Mouse (Mus musculus): ENCODE data around the gene Retreg1. TPM values are rescaled to one million over a fixed set of nuclear protein-coding genes. Genes with fewer than 3 reads are reported as not detected.

The Retreg1 gene
- polyA plus RNA-seq, 1 experiment from 2014 or later = 7.1 TPM

DNA sequence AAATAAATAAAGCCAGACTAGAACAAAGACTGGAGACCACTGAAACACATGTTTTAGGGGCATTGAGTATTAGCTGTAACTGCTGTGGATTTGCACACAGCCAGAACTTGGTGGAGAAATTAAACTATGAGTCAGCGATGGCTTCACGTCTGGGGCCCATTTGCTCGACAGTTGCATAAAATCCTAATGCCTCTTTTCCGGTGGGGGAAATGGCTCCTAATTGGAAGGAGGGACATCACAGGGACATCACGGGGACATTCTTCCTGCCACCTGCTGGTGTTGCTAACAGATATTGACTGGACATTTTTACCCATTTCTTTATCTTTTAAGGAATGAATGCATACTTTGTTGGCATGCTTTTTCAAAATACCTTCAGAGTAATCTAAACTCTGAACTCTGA, 26.1 kb downstream of the Retreg1 start:
- WGBS = 72% methylated on average over 5 of the region's 5 CpGs
- Histone ChIP-seq H3K36me3 (no peaks in the 10 kb centered on the region), H3K9me3 (no peaks in the 10 kb centered on the region), H3K4me1 (no peaks in the 10 kb centered on the region), H3K27me3 (replicated peaks) (no peaks in the 10 kb centered on the region), H3K27ac (no peak overlapping the region), H3K4me3 (no peak overlapping the region), H3K9ac (no peak overlapping the region), H3K4me2 (replicated peaks) (no peak overlapping the region)
- no peak for ATAC-seq (ENCODE audit: low FRiP score, low read depth)

DNA sequence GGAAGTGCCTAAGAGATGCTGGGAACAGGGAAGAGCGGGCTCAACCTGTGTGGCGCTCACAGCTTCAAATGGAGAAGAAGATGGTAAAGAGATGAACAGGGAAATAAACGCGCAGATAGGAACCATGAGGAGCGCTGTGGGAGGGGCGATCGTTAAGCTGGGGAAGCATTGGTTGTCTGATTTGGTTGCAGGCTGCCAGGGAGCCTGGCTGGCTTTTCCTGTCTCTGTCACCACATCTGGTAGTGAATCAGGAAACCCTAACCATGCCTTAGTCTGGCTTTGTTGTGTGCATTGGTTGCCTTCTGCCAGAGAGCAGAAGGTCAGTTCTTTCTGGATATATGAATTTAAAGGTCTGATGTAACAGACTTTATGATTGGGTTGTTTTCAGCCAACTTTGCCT, 28.5 kb downstream of the Retreg1 start:
- no peak for ATAC-seq (ENCODE audit: low FRiP score, low read depth)
- H3K9ac ChIP-seq = no peak overlapping the region
- H3K4me3 ChIP-seq = no peak overlapping the region
- no peak overlapping the region for H3K27ac ChIP-seq
- H3K27me3 ChIP-seq (replicated peaks) = no peaks in the 10 kb centered on the region
- WGBS = 89% methylated on average over 7 of the region's 7 CpGs
- no peaks in the 10 kb centered on the region for H3K4me1 ChIP-seq
- no peak overlapping the region for H3K4me2 ChIP-seq (replicated peaks)
- H3K9me3 ChIP-seq = no peaks in the 10 kb centered on the region
- no peaks in the 10 kb centered on the region for H3K36me3 ChIP-seq

DNA sequence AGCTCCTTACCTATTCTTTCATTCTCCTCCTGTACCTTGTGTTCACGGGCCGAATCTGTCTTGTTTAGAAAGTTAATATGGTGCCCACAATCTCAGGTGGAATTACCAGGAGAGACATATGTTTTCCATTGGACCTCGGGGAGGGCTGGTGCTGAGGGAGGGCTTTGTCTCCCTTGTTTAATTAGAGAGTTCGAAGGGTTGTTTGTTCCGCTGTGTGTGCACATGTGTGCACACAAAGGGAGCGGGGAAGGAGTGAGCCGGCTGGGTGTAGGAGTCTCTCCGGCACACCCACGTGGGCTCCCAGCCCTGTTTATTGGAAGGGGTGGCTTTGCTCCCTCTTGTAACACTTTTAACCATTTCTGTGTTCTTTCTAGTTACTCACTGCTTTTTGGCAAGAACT, 29.1 kb downstream of the Retreg1 start:
- Histone ChIP-seq H3K9me3 (no peaks in the 10 kb centered on the region), H3K4me2 (replicated peaks) (no peak overlapping the region), H3K4me1 (no peaks in the 10 kb centered on the region; the same call in 1 of the 2 replicates), H3K27me3 (replicated peaks) (no peaks in the 10 kb centered on the region), H3K36me3 (no peaks in the 10 kb centered on the region), H3K9ac (no peak overlapping the region), H3K27ac (no peak overlapping the region), H3K4me3 (no peak overlapping the region)
- WGBS = 65% methylated on average over 9 of the region's 9 CpGs
- no peak for ATAC-seq (ENCODE audit: low FRiP score, low read depth)

DNA sequence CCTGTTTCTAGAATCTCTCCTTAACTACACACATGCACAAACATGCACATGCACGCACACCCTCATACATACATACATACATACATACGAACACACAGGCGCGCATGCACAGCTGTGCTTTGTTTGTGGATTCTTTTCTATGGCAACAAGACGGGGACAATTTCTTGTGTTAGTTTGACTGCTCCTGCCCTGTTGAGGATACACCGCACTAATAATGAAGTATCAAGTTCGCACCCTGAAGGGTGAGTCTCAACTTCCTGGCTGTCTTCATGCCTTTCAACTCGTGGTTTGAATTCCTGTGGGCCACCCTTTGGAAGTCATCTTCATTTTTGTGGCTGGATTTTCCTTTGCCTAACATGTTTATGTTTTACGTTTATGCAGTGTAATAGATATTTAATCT, 29.7 kb downstream of the Retreg1 start:
- Histone ChIP-seq H3K9me3 (no peaks in the 10 kb centered on the region), H3K27ac (no peak overlapping the region), H3K4me3 (no peak overlapping the region), H3K9ac (no peak overlapping the region), H3K36me3 (no peaks in the 10 kb centered on the region), H3K27me3 (replicated peaks) (no peaks in the 10 kb centered on the region), H3K4me1 (peaks cover 5% of the 10 kb centered on the region; the same call in 1 of the 2 replicates), H3K4me2 (replicated peaks) (no peak overlapping the region)
- no peak for ATAC-seq (ENCODE audit: low FRiP score, low read depth)
- WGBS = 90% methylated on average over 9 of the region's 9 CpGs

DNA sequence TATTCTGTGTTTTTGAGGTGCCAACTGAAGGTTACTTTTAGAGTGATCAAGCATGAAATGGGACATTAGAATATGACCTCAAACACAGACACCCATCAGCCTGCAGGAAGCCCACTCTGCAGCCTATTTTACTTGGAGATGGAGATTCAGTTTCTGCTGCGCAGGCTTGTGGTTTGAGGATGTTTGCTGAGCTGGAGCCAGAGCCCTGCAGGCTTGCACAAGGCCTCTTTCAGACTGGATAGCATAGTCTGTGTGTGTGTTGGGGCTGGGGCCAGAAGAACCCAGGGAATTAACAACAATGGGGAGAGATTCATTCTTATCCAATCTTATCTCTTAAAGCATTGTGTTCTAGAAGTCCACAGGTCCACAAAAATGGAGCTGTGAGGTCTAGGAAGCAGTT, 30.6 kb downstream of the Retreg1 start:
- no peaks in the 10 kb centered on the region for H3K9me3 ChIP-seq
- H3K9ac ChIP-seq = no peak overlapping the region
- H3K4me3 ChIP-seq = no peak overlapping the region
- no peak overlapping the region for H3K4me2 ChIP-seq (replicated peaks)
- no peak overlapping the region for H3K27ac ChIP-seq
- peaks cover 9% of the 10 kb centered on the region for H3K4me1 ChIP-seq
- H3K27me3 ChIP-seq (replicated peaks) = no peaks in the 10 kb centered on the region
- 85% methylated on average over 1 of the region's 1 CpGs for WGBS
- no peaks in the 10 kb centered on the region for H3K36me3 ChIP-seq
- no peak for ATAC-seq (ENCODE audit: low FRiP score, low read depth)

DNA sequence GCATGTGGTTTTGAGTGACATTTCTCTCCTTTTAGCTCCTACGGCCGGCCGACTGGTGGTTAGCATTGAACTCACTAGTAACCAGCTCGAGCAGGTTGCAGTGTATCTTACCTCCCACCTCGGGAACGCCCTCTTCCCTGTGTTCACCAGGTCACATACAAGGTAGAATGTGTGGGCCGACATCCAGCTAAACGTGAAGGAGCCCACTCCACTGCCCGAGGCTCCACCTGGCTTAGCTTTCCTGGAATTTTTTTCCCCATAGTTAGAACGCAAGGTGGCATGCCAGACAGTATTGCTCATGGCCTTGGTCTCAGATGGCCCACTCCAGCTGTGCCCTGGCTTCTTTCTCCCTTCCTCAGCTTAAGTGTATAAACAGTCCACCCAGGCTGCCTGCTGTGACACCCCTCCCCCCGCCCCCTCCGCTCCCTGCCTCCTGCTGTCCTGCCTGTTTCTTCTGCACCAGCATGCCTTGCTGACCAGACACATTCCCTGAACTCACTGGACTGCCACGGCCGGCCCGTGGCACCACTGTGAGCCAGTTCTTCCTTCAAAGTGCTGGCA, 33.7 kb downstream of the Retreg1 start:
- Histone ChIP-seq H3K36me3 (no peaks in the 10 kb centered on the region), H3K4me2 (replicated peaks) (no peak overlapping the region), H3K4me3 (no peak overlapping the region), H3K27ac (no peak overlapping the region), H3K9ac (no peak overlapping the region), H3K4me1 (peaks cover 9% of the 10 kb centered on the region), H3K27me3 (replicated peaks) (no peaks in the 10 kb centered on the region), H3K9me3 (no peaks in the 10 kb centered on the region)
- no peak for ATAC-seq (ENCODE audit: low FRiP score, low read depth)
- 59% methylated on average over 15 of the region's 15 CpGs for WGBS

DNA sequence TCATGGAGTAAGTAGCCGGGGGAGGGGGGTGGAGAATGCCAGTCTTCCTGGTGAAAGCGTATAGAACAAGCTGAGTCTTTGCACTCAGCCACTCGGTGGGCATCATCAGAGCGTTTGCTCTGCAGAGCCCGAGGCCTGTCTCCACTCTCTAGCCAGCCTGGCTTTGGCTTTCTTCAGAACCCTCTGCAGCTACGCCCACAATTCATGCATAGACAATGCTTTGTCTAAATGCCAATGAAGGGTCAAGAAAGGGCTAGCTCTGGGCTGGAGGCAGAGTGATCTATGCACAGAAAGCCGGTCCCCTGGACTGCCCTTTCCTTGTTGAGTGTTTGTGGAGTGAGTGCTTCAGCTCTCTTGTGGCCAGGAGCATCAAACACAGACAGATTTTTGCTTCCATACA, 34.8 kb downstream of the Retreg1 start:
- H3K4me1 ChIP-seq = peaks cover 9% of the 10 kb centered on the region
- ATAC-seq (ENCODE audit: low FRiP score, low read depth) = no peak
- no peak overlapping the region for H3K4me3 ChIP-seq
- no peaks in the 10 kb centered on the region for H3K9me3 ChIP-seq
- WGBS = 24% methylated on average over 7 of the region's 7 CpGs
- H3K27ac ChIP-seq = no peak overlapping the region
- no peaks in the 10 kb centered on the region for H3K27me3 ChIP-seq (replicated peaks)
- H3K36me3 ChIP-seq = no peaks in the 10 kb centered on the region
- H3K9ac ChIP-seq = no peak overlapping the region
- H3K4me2 ChIP-seq (replicated peaks) = no peak overlapping the region

DNA sequence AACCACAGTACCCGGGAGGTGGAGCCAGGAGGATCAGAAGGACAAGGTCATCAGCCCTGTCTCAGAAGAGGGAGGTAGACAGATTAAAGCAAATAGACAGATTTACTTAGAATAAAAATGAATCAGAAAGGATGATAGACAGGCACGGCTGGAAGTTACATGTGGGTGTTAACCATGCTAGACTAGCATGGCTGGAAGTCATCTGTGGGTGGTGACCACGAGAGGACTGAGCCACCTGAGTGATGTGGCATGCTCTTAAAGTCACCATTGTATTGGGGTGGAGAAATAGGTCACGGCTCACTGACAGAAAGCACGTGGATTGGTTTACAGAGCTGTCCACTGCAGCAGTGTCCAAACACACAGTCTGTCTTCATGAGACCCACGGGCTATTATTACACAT, 36.2 kb downstream of the Retreg1 start:
- Histone ChIP-seq H3K27me3 (replicated peaks) (no peaks in the 10 kb centered on the region), H3K4me1 (peaks cover 9% of the 10 kb centered on the region), H3K4me3 (no peak overlapping the region), H3K4me2 (replicated peaks) (no peak overlapping the region), H3K27ac (no peak overlapping the region), H3K36me3 (no peaks in the 10 kb centered on the region), H3K9me3 (no peaks in the 10 kb centered on the region), H3K9ac (no peak overlapping the region)
- 78% methylated on average over 6 of the region's 6 CpGs for WGBS
- ATAC-seq (ENCODE audit: low FRiP score, low read depth) = no peak

DNA sequence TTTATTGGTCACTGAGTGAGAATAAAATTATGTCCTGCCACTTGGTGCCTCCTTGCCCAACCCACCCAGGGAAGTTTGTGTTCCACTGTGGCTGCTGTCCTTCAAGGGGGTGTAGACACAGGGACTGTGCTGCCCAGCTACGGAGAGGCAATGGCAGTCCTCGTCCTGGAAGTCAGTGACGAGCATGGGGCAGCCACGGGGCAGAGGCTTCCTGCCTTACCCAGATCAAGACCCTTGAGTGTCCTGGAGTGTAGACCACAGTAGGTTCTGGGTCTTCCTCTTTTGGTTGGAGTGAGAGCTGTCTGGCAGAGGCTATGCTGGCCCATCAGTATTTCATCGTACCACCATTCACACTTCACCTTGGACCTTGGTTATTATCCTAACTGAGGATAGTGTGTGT, 37.2 kb downstream of the Retreg1 start:
- H3K4me3 ChIP-seq = no peak overlapping the region
- no peaks in the 10 kb centered on the region for H3K27me3 ChIP-seq (replicated peaks)
- H3K9me3 ChIP-seq = no peaks in the 10 kb centered on the region
- no peaks in the 10 kb centered on the region for H3K36me3 ChIP-seq
- H3K4me1 ChIP-seq = peaks cover 9% of the 10 kb centered on the region
- H3K4me2 ChIP-seq (replicated peaks) = no peak overlapping the region
- no peak overlapping the region for H3K27ac ChIP-seq
- no peak overlapping the region for H3K9ac ChIP-seq
- ATAC-seq (ENCODE audit: low FRiP score, low read depth) = no peak
- WGBS = 88% methylated on average over 5 of the region's 5 CpGs

DNA sequence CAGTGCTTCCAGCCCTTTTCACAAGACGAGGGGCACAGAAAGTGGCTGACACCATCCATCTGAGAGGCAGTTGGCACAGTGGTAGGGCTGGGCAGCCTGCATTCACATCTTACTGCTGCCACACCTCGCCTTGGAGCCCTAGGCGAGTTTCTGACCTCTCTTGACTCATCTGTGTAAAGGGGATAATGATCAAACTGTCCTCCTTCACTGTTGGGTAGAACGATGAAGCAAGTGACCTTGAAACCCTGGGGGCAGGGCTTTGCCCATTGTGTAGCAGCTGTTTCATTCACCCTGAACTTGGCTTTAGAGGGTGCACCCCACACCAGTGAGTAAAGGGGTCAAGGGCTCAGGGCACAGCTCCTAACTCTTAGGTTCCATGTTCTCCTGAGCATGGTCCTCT, 39.0 kb downstream of the Retreg1 start:
- H3K27me3 ChIP-seq (replicated peaks) = no peaks in the 10 kb centered on the region
- H3K36me3 ChIP-seq = no peaks in the 10 kb centered on the region
- H3K9me3 ChIP-seq = no peaks in the 10 kb centered on the region
- H3K4me3 ChIP-seq = no peak overlapping the region
- H3K4me1 ChIP-seq = peaks cover 9% of the 10 kb centered on the region
- no peak overlapping the region for H3K4me2 ChIP-seq (replicated peaks)
- WGBS = 61% methylated on average over 4 of the region's 4 CpGs
- H3K9ac ChIP-seq = no peak overlapping the region
- no peak for ATAC-seq (ENCODE audit: low FRiP score, low read depth)
- H3K27ac ChIP-seq = no peak overlapping the region

DNA sequence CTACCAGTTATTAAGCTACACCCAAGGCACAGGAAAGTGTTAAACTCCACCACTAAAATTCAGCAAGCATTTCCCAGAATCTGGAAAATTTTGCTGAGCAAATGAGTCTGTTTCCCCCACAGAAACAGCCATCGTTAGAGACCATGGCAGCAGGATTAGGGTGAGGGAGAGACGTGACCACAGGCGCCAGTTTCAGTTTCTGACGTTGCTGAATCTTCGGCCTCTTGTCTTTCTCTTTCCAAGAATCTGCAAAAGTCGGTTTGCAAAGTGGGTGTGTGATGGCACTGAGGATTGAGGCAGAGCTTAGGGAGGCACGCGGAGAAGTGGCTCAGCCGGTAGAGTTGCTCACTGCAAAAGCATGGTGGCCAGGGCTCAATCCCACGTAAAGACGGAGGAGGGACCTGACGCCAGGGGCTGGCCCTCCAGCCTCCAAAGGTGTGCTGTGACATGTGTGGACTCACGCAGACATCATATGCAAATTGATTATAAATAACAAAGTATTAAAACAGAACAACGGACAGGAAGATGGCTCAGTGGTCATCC, 41.5 kb downstream of the Retreg1 start:
- no peaks in the 10 kb centered on the region for H3K27me3 ChIP-seq (replicated peaks)

DNA sequence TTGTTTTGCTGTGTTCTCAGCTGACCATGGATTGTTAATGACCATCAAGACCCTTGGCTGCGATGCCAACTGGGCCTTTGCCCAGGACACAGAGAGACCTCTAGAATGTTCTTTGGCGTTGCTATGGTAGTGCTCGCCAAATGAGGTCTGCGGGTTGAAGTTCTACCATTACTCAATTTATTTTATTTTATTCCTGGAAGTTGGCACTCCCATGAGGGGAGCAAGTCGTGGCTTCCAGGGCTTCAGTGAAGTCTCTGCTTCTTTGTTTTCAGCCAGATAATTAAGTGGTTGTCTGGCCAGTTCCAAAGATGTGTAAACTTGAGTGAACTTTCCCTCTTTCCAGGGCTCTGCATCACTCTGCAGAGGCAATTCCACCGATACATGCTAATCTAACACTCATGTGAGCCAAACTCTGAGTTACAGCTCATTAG, 43.6 kb downstream of the Retreg1 start:
- Histone ChIP-seq H3K27me3 (replicated peaks) (no peaks in the 10 kb centered on the region), H3K9ac (no peak overlapping the region), H3K4me2 (replicated peaks) (no peak overlapping the region), H3K27ac (no peak overlapping the region), H3K36me3 (no peaks in the 10 kb centered on the region), H3K9me3 (no peaks in the 10 kb centered on the region), H3K4me1 (no peaks in the 10 kb centered on the region), H3K4me3 (no peak overlapping the region)
- ATAC-seq (ENCODE audit: low FRiP score, low read depth) = no peak
- 85% methylated on average over 6 of the region's 6 CpGs for WGBS

More for the DNA sequence above, 41.5 kb downstream of the Retreg1 start:
- no peak for ATAC-seq (ENCODE audit: low FRiP score, low read depth)
- 87% methylated on average over 14 of the region's 14 CpGs for WGBS
- Histone ChIP-seq H3K4me3 (no peak overlapping the region), H3K27ac (no peak overlapping the region), H3K4me2 (replicated peaks) (no peak overlapping the region), H3K9me3 (no peaks in the 10 kb centered on the region), H3K9ac (no peak overlapping the region), H3K4me1 (no peaks in the 10 kb centered on the region), H3K36me3 (no peaks in the 10 kb centered on the region)

DNA sequence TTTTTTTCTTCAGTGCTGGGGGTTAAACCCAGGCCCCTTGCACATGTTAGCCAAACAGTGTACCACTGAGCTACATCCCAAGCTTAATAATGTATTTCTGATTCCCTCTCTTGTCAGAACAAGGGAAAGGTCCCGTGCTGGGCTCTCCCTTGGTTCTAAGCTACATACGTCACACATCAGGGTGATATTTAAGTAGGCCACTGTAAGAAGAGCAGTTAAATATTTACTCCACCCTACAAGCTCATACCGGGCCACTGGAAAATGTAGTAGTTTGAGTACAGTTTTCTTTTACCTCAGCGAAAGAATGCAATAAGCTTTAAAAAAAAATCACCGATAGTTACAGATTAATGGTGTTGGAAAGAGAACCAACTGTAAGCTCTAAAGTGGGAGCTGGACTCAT, 46.9 kb downstream of the Retreg1 start:
- Histone ChIP-seq H3K4me1 (no peaks in the 10 kb centered on the region), H3K27ac (no peak overlapping the region), H3K9me3 (no peaks in the 10 kb centered on the region), H3K9ac (no peak overlapping the region), H3K27me3 (replicated peaks) (no peaks in the 10 kb centered on the region), H3K4me3 (no peak overlapping the region), H3K4me2 (replicated peaks) (no peak overlapping the region), H3K36me3 (no peaks in the 10 kb centered on the region)
- 94% methylated on average over 5 of the region's 5 CpGs for WGBS
- no peak for ATAC-seq (ENCODE audit: low FRiP score, low read depth)
